Comparison of ENCODE assay signal across 8 mouse cellular contexts in the genomic region with DNA sequence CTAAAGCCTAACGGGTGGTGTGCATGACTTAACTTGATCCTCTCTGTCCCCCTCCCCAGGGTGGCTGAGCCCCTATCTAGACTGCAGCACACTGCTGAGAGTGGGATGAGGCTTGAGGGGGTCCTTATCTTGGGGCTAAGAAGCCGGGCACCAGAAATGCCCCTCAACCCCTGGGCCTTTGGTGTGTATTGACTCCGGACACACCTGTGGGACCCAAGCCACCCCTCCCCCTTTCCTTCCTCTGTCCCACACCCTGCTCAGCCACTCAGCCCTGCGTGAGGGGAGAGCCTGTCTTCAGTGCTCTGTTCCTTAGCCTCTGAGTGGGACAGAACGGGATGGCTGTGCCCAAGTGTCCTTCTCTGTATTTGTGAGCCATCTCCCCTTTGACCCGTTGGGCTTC. TPM values are rescaled to one million over a fixed set of nuclear protein-coding genes. Genes with fewer than 3 reads are reported as not detected.
A peak's percentile ranks its signal among the peaks of the same experiment; 100 is the strongest.
DNase-seq lines count a peak whose midpoint lies in the region; ATAC-seq lines count a peak whose summit lies in the region.
"Had no signal": no experiment of that assay in that cellular context is flagged by ENCODE, and none has a peak within 500 bp of the region (broad histone marks: within the 10 kb centered on the region; RNA-seq: fewer than 3 reads in every experiment).

No protein-coding gene starts in this region.

- no peaks in the 10 kb centered on the region for H3K27me3 ChIP-seq in lung, embryonic 16.5 days (ENCODE audit: control insufficient read depth, insufficient read depth, low read depth, low read length)
- no peaks in the 10 kb centered on the region for H3K27me3 ChIP-seq in heart, embryonic 15.5 days
- no peaks in the 10 kb centered on the region for H3K27me3 ChIP-seq in limb, embryonic 15.5 days
- no peaks in the 10 kb centered on the region for H3K27me3 ChIP-seq in stomach, embryonic 16.5 days (ENCODE audit: control insufficient read depth, insufficient read depth, low read length)

- H3K4me1 ChIP-seq in lung, embryonic 16.5 days (replicated peaks; ENCODE audit: control insufficient read depth, insufficient read depth, low read length): peaks cover 34% of the 10 kb centered on the region
- H3K4me1 ChIP-seq in heart, embryonic 15.5 days (replicated peaks): peaks cover 43% of the 10 kb centered on the region
- H3K4me1 ChIP-seq in limb, embryonic 15.5 days: peaks cover 42% of the 10 kb centered on the region
- peaks cover 17% of the 10 kb centered on the region; the same call in 1 of the 2 replicates for H3K4me1 ChIP-seq in stomach, embryonic 16.5 days (ENCODE audit: control insufficient read depth, insufficient read depth, low read length)

- peak overlapping the region; percentile 47 for H3K4me2 ChIP-seq in lung, embryonic 16.5 days (ENCODE audit: low read depth, low read length)
- peak overlapping the region; percentile 52 for H3K4me2 ChIP-seq in heart, embryonic 15.5 days
- H3K4me2 ChIP-seq in limb, embryonic 15.5 days: no peak overlapping the region
- H3K4me2 ChIP-seq in stomach, embryonic 16.5 days (ENCODE audit: low read depth, low read length): no peak overlapping the region; the same call in none of the 2 replicates

- no peaks in the 10 kb centered on the region for H3K9me3 ChIP-seq in lung, embryonic 16.5 days (ENCODE audit: control insufficient read depth, low read length)
- no peaks in the 10 kb centered on the region for H3K9me3 ChIP-seq in heart, embryonic 15.5 days (replicated peaks)
- no peaks in the 10 kb centered on the region for H3K9me3 ChIP-seq in limb, embryonic 15.5 days
- no peaks in the 10 kb centered on the region for H3K9me3 ChIP-seq in stomach, embryonic 16.5 days (replicated peaks; ENCODE audit: control insufficient read depth, low read length)

- peak overlapping the region; percentile 49 for H3K4me3 ChIP-seq in lung, embryonic 16.5 days (ENCODE audit: low read length)
- H3K4me3 ChIP-seq in heart, embryonic 15.5 days: peak overlapping the region; percentile 47
- H3K4me3 ChIP-seq in limb, embryonic 15.5 days: peak overlapping the region; percentile 16
- H3K4me3 ChIP-seq in stomach, embryonic 16.5 days (replicated peaks; ENCODE audit: low read length): peak overlapping the region; percentile 15

- no peak for DNase-seq in lung, postnatal 36 days
- DNase-seq in cerebellum, adult 11 months: no peak
- no peak for DNase-seq in urinary bladder, postnatal 10 days (ENCODE audit: low spot score)
- DNase-seq: gastrocnemius, postnatal 36 days had no signal

- ATAC-seq in lung, embryonic 16.5 days (ENCODE audit: low read depth): peak; percentile 40; the same call in 1 of the 2 replicates
- ATAC-seq in heart, embryonic 15.5 days (replicated peaks; ENCODE audit: insufficient number of reproducible peaks, insufficient read depth, low FRiP score, low read depth): 0 out of 2 replicates have a peak, but pooled peaks have one; percentile 23
- no peak for ATAC-seq in limb, embryonic 15.5 days (ENCODE audit: insufficient number of reproducible peaks, low FRiP score, low TSS enrichment, low read depth)
- no peak for ATAC-seq in stomach, embryonic 16.5 days (ENCODE audit: insufficient read depth, low FRiP score)

- 43% methylated on average over 6 of the region's 6 CpGs for WGBS in lung, embryonic 16.5 days
- WGBS in heart, embryonic 15.5 days: 40% methylated on average over 6 of the region's 6 CpGs
- WGBS in limb, embryonic 15.5 days: 57% methylated on average over 6 of the region's 6 CpGs
- WGBS in stomach, embryonic 16.5 days: 41% methylated on average over 6 of the region's 6 CpGs

- H3K9ac ChIP-seq in lung, embryonic 16.5 days (ENCODE audit: low read length): peak overlapping the region; percentile 68
- H3K9ac ChIP-seq in heart, embryonic 15.5 days: peak overlapping the region; percentile 10
- no peak overlapping the region for H3K9ac ChIP-seq in limb, embryonic 15.5 days
- H3K9ac ChIP-seq in stomach, embryonic 16.5 days (ENCODE audit: low read length): peak overlapping the region; percentile 57

- peak overlapping the region; percentile 84 for H3K27ac ChIP-seq in lung, embryonic 16.5 days (ENCODE audit: low read length)
- peak overlapping the region; percentile 81 for H3K27ac ChIP-seq in heart, embryonic 15.5 days
- peak overlapping the region; percentile 24; the same call in 1 of the 2 replicates for H3K27ac ChIP-seq in limb, embryonic 15.5 days
- peak overlapping the region; percentile 61 for H3K27ac ChIP-seq in stomach, embryonic 16.5 days (ENCODE audit: low read length)

- H3K36me3 ChIP-seq in lung, embryonic 16.5 days (ENCODE audit: control insufficient read depth, insufficient read depth, low read length): peaks cover 2% of the 10 kb centered on the region; the same call in 1 of the 2 replicates
- H3K36me3 ChIP-seq in heart, embryonic 15.5 days: peaks cover under 1% of the 10 kb centered on the region; the same call in 1 of the 2 replicates
- peaks cover 7% of the 10 kb centered on the region for H3K36me3 ChIP-seq in limb, embryonic 15.5 days
- no peaks in the 10 kb centered on the region for H3K36me3 ChIP-seq in stomach, embryonic 16.5 days (ENCODE audit: control insufficient read depth, insufficient read depth, low read length)

RNA-seq across cellular contexts. Expression of a gene that starts 18.8 kb away (rescaled TPM):
- 1.6 and 2.4 TPM in 2 replicates for polyA plus RNA-seq in lung, embryonic 16.5 days (2015; fragmentation: Nextera tagmentation; extraction: Ambion mirVana)
- polyA plus RNA-seq in heart, embryonic 15.5 days (2015; fragmentation: Nextera tagmentation; extraction: Ambion mirVana): 0.94 and 1.6 TPM in 2 replicates
- 1.1 and 1.2 TPM in 2 replicates for polyA plus RNA-seq in limb, embryonic 15.5 days (2015; fragmentation: Nextera tagmentation; extraction: Ambion mirVana)
- 1.5 and 2.1 TPM in 2 replicates for polyA plus RNA-seq in stomach, embryonic 16.5 days (2015; fragmentation: Nextera tagmentation; extraction: Ambion mirVana)

RNA-seq across cellular contexts. Expression of a gene that starts 24.6 kb away (rescaled TPM):
- 23.3 and 24.1 TPM in 2 replicates for polyA plus RNA-seq in lung, embryonic 16.5 days (2015; fragmentation: Nextera tagmentation; extraction: Ambion mirVana)
- polyA plus RNA-seq in heart, embryonic 15.5 days (2015; fragmentation: Nextera tagmentation; extraction: Ambion mirVana): 11.1 and 14.1 TPM in 2 replicates
- polyA plus RNA-seq in limb, embryonic 15.5 days (2015; fragmentation: Nextera tagmentation; extraction: Ambion mirVana): 17.1 and 18.5 TPM in 2 replicates
- polyA plus RNA-seq in stomach, embryonic 16.5 days (2015; fragmentation: Nextera tagmentation; extraction: Ambion mirVana): 12.3 and 14.1 TPM in 2 replicates

RNA-seq across cellular contexts. Expression of a gene that starts 55.2 kb away (rescaled TPM):
- polyA plus RNA-seq in lung, embryonic 16.5 days (2015; fragmentation: Nextera tagmentation; extraction: Ambion mirVana): 6.6 and 10.1 TPM in 2 replicates
- 0.93 and 2.1 TPM in 2 replicates for polyA plus RNA-seq in heart, embryonic 15.5 days (2015; fragmentation: Nextera tagmentation; extraction: Ambion mirVana)
- 1.9 and 2.2 TPM in 2 replicates for polyA plus RNA-seq in limb, embryonic 15.5 days (2015; fragmentation: Nextera tagmentation; extraction: Ambion mirVana)
- 8.6 and 9.1 TPM in 2 replicates for polyA plus RNA-seq in stomach, embryonic 16.5 days (2015; fragmentation: Nextera tagmentation; extraction: Ambion mirVana)

RNA-seq across cellular contexts. Expression of a gene that starts 57.8 kb away (rescaled TPM):
- 21.4 and 22.7 TPM in 2 replicates for polyA plus RNA-seq in lung, embryonic 16.5 days (2015; fragmentation: Nextera tagmentation; extraction: Ambion mirVana)
- 13.9 and 20.7 TPM in 2 replicates for polyA plus RNA-seq in heart, embryonic 15.5 days (2015; fragmentation: Nextera tagmentation; extraction: Ambion mirVana)
- polyA plus RNA-seq in limb, embryonic 15.5 days (2015; fragmentation: Nextera tagmentation; extraction: Ambion mirVana): 27.0 and 30.3 TPM in 2 replicates
- polyA plus RNA-seq in stomach, embryonic 16.5 days (2015; fragmentation: Nextera tagmentation; extraction: Ambion mirVana): 18.7 and 20.9 TPM in 2 replicates

RNA-seq across cellular contexts. Expression of a gene that starts 58.6 kb away (rescaled TPM):
- polyA plus RNA-seq in lung, embryonic 16.5 days (2015; fragmentation: Nextera tagmentation; extraction: Ambion mirVana): 0.59 and 0.74 TPM in 2 replicates
- 0.25 and 0.46 TPM in 2 replicates for polyA plus RNA-seq in heart, embryonic 15.5 days (2015; fragmentation: Nextera tagmentation; extraction: Ambion mirVana)
- 0.81 and 1.7 TPM in 2 replicates for polyA plus RNA-seq in limb, embryonic 15.5 days (2015; fragmentation: Nextera tagmentation; extraction: Ambion mirVana)
- 0.37 and 0.47 TPM in 2 replicates for polyA plus RNA-seq in stomach, embryonic 16.5 days (2015; fragmentation: Nextera tagmentation; extraction: Ambion mirVana)

Comparison
In these comparisons a context has a peak if more than half of its experiments do, and no peak if none do; other contexts are left out.
1. ATAC-seq: peak in lung, embryonic 16.5 days (single experiment) and heart, embryonic 15.5 days (single experiment); none in limb, embryonic 15.5 days (single experiment) and stomach, embryonic 16.5 days (single experiment).
2. H3K27ac ChIP-seq: peak in every context shown above with its lines; median percentile 84 in lung, embryonic 16.5 days; 81 in heart, embryonic 15.5 days; 61 in stomach, embryonic 16.5 days; 24 in limb, embryonic 15.5 days.
3. H3K4me2 ChIP-seq: peak in lung, embryonic 16.5 days (single experiment) and heart, embryonic 15.5 days (single experiment); none in limb, embryonic 15.5 days (single experiment) and stomach, embryonic 16.5 days (single experiment).
4. Peak in every context shown above with its lines, with median percentiles within 50 percentile points of each other: H3K4me3 ChIP-seq.